In the genomic region with DNA sequence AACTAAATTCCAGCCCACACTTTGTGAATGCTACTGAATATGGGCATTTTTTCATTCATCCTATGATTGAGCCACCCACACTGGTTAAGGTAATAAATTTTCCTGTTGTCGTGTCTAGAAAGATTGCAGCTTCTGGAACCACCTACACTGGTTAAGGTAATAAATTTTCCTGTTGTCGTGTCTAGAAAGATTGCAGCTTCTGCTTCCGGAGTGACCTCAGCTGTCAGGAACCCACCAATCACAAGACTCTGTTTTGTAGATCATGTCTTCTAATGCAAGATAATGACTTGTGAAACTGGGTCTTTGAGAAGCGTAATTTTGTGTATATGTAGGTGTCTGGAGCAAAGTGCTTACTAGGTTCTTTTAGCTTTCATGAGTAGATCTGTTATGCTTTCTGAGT, we compare ENCODE assay signal across 34 mouse cellular contexts.
"Had no signal": no experiment of that assay in that cellular context is flagged by ENCODE, and none has a peak within 500 bp of the region (broad histone marks: within the 10 kb centered on the region; RNA-seq: fewer than 3 reads in every experiment).

No protein-coding gene starts in this region.

- H3K9me3 ChIP-seq: hindbrain, embryonic 13.5 days; hindbrain, embryonic 15.5 days; intestine, embryonic 15.5 days had no signal

- H3K4me3 ChIP-seq: heart, embryonic 10.5 days; heart, embryonic 12.5 days; heart, embryonic 13.5 days; heart, embryonic 15.5 days; hindbrain, embryonic 10.5 days; hindbrain, embryonic 12.5 days; hindbrain, embryonic 13.5 days; hindbrain, embryonic 15.5 days; intestine, embryonic 15.5 days; kidney, embryonic 15.5 days; layer of hippocampus, adult 2 months; left cerebral cortex, adult 2 months had no signal

- H3K27ac ChIP-seq: heart, embryonic 10.5 days; heart, embryonic 13.5 days; heart, embryonic 15.5 days; hindbrain, embryonic 10.5 days; hindbrain, embryonic 12.5 days; hindbrain, embryonic 13.5 days; hindbrain, embryonic 14.5 days; hindbrain, embryonic 15.5 days; hindbrain, postnatal 0 days; intestine, embryonic 15.5 days; kidney, embryonic 15.5 days; kidney, postnatal 0 days; layer of hippocampus, adult 2 months; left cerebral cortex, adult 2 months had no signal

- H3K4me1 ChIP-seq: heart, embryonic 15.5 days; hindbrain, embryonic 10.5 days; hindbrain, embryonic 12.5 days; hindbrain, embryonic 13.5 days; hindbrain, embryonic 15.5 days; intestine, embryonic 15.5 days; kidney, embryonic 15.5 days had no signal

- DNase-seq: heart, postnatal 10 days; heart, postnatal 14 days; heart, postnatal 36 days; heart, postnatal 4 days; kidney, adult 11 months; kidney, adult 18-20 months; kidney, adult 2 months; kidney, adult 8-10 months; kidney, adult 9 months; kidney, postnatal 10 days; kidney, postnatal 14 days; kidney, postnatal 36 days; kidney, postnatal 4 days; layer of hippocampus, postnatal 36 days had no signal

- H3K36me3 ChIP-seq: heart, embryonic 12.5 days; heart, embryonic 13.5 days; heart, embryonic 15.5 days; hindbrain, embryonic 10.5 days; hindbrain, embryonic 12.5 days; hindbrain, embryonic 13.5 days; hindbrain, embryonic 15.5 days; intestine, embryonic 15.5 days; kidney, embryonic 15.5 days had no signal

- H3K9ac ChIP-seq: heart, embryonic 12.5 days; heart, embryonic 13.5 days; heart, embryonic 15.5 days; hindbrain, embryonic 12.5 days; hindbrain, embryonic 13.5 days; hindbrain, embryonic 14.5 days; hindbrain, embryonic 15.5 days; intestine, embryonic 15.5 days; kidney, embryonic 15.5 days had no signal

- H3K4me2 ChIP-seq: heart, embryonic 11.5 days; heart, embryonic 12.5 days; heart, embryonic 13.5 days; heart, embryonic 15.5 days; hindbrain, embryonic 12.5 days; hindbrain, embryonic 13.5 days; hindbrain, embryonic 14.5 days; hindbrain, embryonic 15.5 days; intestine, embryonic 15.5 days; kidney, embryonic 15.5 days had no signal

- H3K27me3 ChIP-seq: heart, embryonic 12.5 days; heart, embryonic 13.5 days; heart, embryonic 15.5 days; hindbrain, embryonic 12.5 days; hindbrain, embryonic 13.5 days; hindbrain, embryonic 15.5 days; intestine, embryonic 15.5 days; kidney, embryonic 15.5 days had no signal

- ATAC-seq: hindbrain, embryonic 16.5 days; hindbrain, postnatal 0 days; inflammation-experienced regulatory T-cells, adult 6 months; intestine, embryonic 15.5 days; intestine, embryonic 16.5 days; intestine, postnatal 0 days had no signal
